Mouse (Mus musculus): ENCODE data around the gene Mylk. TPM values are rescaled to one million over a fixed set of nuclear protein-coding genes. Genes with fewer than 3 reads are reported as not detected.

The Mylk gene
- total RNA-seq, 2 experiments from 2014 or later, result 21.8 to 26.2 TPM

Other genes starting within 250 kb of the Mylk start
- gene Kalrn, start 171.7 kb upstream of the Mylk start, total RNA-seq (2021), result 10 to 100 TPM; 18.6 to 24.1 TPM
- gene Ropn1, start 95.3 kb upstream of the Mylk start, total RNA-seq (2021), result not detected
- gene Ccdc14, start 54.6 kb upstream of the Mylk start, total RNA-seq (2021), result 1 to 10 TPM; 1.9 to 2.1 TPM

All from gastrocnemius, adult 18-20 months (tissue).